Mouse (Mus musculus): ENCODE results near the gene Gm47969. TPM values are rescaled to one million over a fixed set of nuclear protein-coding genes. Genes with fewer than 3 reads are reported as not detected.

The Gm47969 gene
- total and polyA plus RNA-seq, 3 experiments, result not detected

DNA sequence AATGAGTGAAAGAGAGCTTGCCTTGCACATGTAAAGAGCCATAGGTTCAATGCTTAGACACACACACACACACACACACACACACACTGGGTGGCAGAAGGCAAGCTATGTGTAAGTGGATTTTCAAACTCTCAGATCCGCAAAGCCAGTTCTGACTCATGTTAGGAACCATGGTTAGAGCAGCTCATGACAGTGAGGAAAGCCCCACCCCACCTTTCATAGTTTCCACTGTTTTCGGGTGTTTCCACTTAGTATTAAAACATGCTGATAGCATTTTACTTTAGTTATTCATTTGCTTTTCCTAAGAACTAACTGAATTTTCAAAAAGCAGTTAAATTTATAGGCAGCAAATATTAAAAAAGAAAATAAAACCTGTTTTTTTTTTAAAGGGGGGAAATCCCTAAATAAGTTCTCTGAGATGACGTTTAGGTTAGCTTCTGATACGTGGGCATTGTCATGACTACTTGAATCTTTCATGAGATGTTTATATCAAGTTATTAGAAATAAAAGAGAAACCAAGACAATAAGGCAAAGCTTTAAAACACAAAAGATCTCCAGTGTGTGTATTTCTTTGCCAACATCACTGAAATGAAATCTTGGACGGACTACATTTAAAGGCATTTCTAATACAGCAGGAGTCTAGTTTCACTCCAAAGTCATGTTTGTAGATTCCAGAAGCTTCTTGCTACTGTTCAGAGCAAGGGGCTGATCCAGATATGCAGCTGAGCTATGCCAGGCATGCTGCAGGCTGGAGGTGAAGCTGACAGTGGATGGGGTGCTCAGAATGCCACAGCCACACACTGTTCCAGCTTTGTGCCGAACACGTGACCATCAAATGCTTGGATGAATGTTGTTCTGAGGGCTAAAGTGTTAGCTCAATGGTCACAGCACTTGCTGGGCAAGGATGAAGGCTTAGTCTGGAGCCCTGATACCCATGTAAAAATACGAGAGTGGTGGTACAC lies 38.2 kb upstream of the Gm47969 start:
- Histone ChIP-seq H3K9me3 (replicated peaks; ENCODE audit: insufficient read depth, low read length) (no peaks in the 10 kb centered on the region), H3K9ac (ENCODE audit: control insufficient read depth, low read depth, low read length, poor library complexity, severe bottlenecking) (no peak overlapping the region), H3K27ac (ENCODE audit: control insufficient read depth, low read depth, low read length) (no peak overlapping the region), H3K36me3 (ENCODE audit: control insufficient read depth in 1 of 2, insufficient read depth in 2 of 2, low read length in 2 of 2) (no peaks in the 10 kb centered on the region), H3K79me2 (ENCODE audit: control insufficient read depth, insufficient read depth, low read length, poor library complexity) (no peaks in the 10 kb centered on the region), H3K4me1 (ENCODE audit: control insufficient read depth in 1 of 2, insufficient read depth in 2 of 2, low read length in 2 of 2) (no peaks in the 10 kb centered on the region), H3K27me3 (ENCODE audit: control insufficient read depth in 1 of 2, insufficient read depth in 2 of 2, low read length in 2 of 2) (no peaks in the 10 kb centered on the region), H3K4me3 (ENCODE audit: control insufficient read depth in 1 of 2, insufficient read depth in 1 of 2, low read depth in 2 of 2, low read length in 2 of 2) (no peak overlapping the region)
- no peak for TF ChIP-seq MYB (IDR thresholded peaks at IDR 0.05; ENCODE audit: low read depth, low read length)
- no peak for TF ChIP-seq USF1 (IDR thresholded peaks at IDR 0.05; ENCODE audit: low read depth, low read length)
- no peak for TF ChIP-seq NRF1 (IDR thresholded peaks at IDR 0.05; ENCODE audit: insufficient read depth, low read depth, low read length, poor library complexity, severe bottlenecking)
- TF ChIP-seq EP300 (IDR thresholded peaks at IDR 0.05; ENCODE audit: low read depth in 1 of 2, low read length in 2 of 2), result no peak
- TF ChIP-seq POLR2AphosphoS2 (IDR thresholded peaks at IDR 0.05; ENCODE audit: low read length), result no peak
- TF ChIP-seq RAD21 (IDR thresholded peaks at IDR 0.05; ENCODE audit: low read depth, low read length), result no peak
- no peak for TF ChIP-seq ZKSCAN1 (IDR thresholded peaks at IDR 0.05; ENCODE audit: low read depth, low read length)
- TF ChIP-seq CHD2 (IDR thresholded peaks at IDR 0.05; ENCODE audit: low read length), result no peak
- TF ChIP-seq ZC3H11A (IDR thresholded peaks at IDR 0.05; ENCODE audit: low read depth, low read length), result no peak
- no peak for TF ChIP-seq ELF1 (IDR thresholded peaks at IDR 0.05; ENCODE audit: low read depth, low read length)
- TF ChIP-seq KAT2A (conservative IDR thresholded peaks at IDR 0.05; ENCODE audit: low read depth, low read length), result no peak
- TF ChIP-seq RCOR1 (IDR thresholded peaks at IDR 0.05; ENCODE audit: low read depth, low read length), result no peak
- TF ChIP-seq MAZ (IDR thresholded peaks at IDR 0.05; ENCODE audit: low read depth, low read length), result no peak
- no peak for TF ChIP-seq BHLHE40 (IDR thresholded peaks at IDR 0.05; ENCODE audit: borderline replicate concordance, low read depth, low read length)
- TF ChIP-seq E2F4 (IDR thresholded peaks at IDR 0.05; ENCODE audit: borderline replicate concordance, low read depth, low read length), result no peak
- no peak for TF ChIP-seq MEF2A (IDR thresholded peaks at IDR 0.05; ENCODE audit: extremely low read depth, insufficient replicate concordance, low read depth, low read length, poor library complexity, severe bottlenecking)
- TF ChIP-seq POLR2A (IDR thresholded peaks at IDR 0.05; ENCODE audit: control insufficient read depth in 1 of 2, insufficient read depth in 1 of 2, low read depth in 1 of 2, low read length in 2 of 2, poor library complexity in 1 of 2), result no peak
- TF ChIP-seq JUND (IDR thresholded peaks at IDR 0.05; ENCODE audit: low read depth, low read length), result no peak
- no peak for DNase-seq (ENCODE audit: low read depth, low spot score)

DNA sequence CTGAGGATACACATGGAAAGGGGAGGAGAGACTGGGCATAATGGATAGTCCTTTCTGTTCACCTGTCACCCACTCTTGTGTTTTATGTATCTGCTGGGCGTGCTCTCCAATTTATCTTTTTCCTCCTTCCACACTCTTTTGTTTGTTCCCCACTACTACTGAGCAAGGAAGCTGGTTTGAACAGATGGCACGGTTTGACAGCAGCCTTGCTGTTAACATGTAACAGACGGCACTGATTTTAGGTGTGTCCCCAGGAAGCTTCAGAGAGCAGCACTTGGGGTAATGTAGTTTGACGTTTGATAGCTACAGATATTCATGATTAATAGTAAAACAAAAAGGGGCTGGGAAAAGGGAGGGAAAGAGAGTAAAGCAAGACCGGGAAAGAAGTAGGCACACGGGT lies 37.3 kb upstream of the Gm47969 start:
- no peaks in the 10 kb centered on the region for H3K79me2 ChIP-seq (ENCODE audit: control insufficient read depth, insufficient read depth, low read length, poor library complexity)
- no peaks in the 10 kb centered on the region for H3K36me3 ChIP-seq (ENCODE audit: control insufficient read depth in 1 of 2, insufficient read depth in 2 of 2, low read length in 2 of 2)
- H3K27ac ChIP-seq (ENCODE audit: control insufficient read depth, low read depth, low read length), result no peak overlapping the region
- H3K4me3 ChIP-seq (ENCODE audit: control insufficient read depth in 1 of 2, insufficient read depth in 1 of 2, low read depth in 2 of 2, low read length in 2 of 2), result no peak overlapping the region
- DNase-seq (ENCODE audit: low read depth, low spot score), result no peak
- no peaks in the 10 kb centered on the region for H3K9me3 ChIP-seq (replicated peaks; ENCODE audit: insufficient read depth, low read length)
- no peak for TF ChIP-seq JUND (IDR thresholded peaks at IDR 0.05; ENCODE audit: low read depth, low read length)
- TF ChIP-seq USF2 (IDR thresholded peaks at IDR 0.05; ENCODE audit: borderline replicate concordance in 1 of 2, insufficient read depth in 1 of 2, low read depth in 1 of 2, low read length in 2 of 2), result no peak
- no peak for TF ChIP-seq HCFC1 (IDR thresholded peaks at IDR 0.05; ENCODE audit: low read depth, low read length)
- no peak for TF ChIP-seq BHLHE40 (IDR thresholded peaks at IDR 0.05; ENCODE audit: borderline replicate concordance, low read depth, low read length)
- no peak for TF ChIP-seq MAZ (IDR thresholded peaks at IDR 0.05; ENCODE audit: low read depth, low read length)
- TF ChIP-seq GABPA (IDR thresholded peaks at IDR 0.05; ENCODE audit: low read depth, low read length), result no peak
- TF ChIP-seq E2F4 (IDR thresholded peaks at IDR 0.05; ENCODE audit: borderline replicate concordance, low read depth, low read length), result no peak
- TF ChIP-seq MAFK (IDR thresholded peaks at IDR 0.05; ENCODE audit: borderline replicate concordance, low read depth, low read length), result no peak
- H3K9ac ChIP-seq (ENCODE audit: control insufficient read depth, low read depth, low read length, poor library complexity, severe bottlenecking), result no peak overlapping the region
- no peaks in the 10 kb centered on the region for H3K27me3 ChIP-seq (ENCODE audit: control insufficient read depth in 1 of 2, insufficient read depth in 2 of 2, low read length in 2 of 2)
- H3K4me1 ChIP-seq (ENCODE audit: control insufficient read depth in 1 of 2, insufficient read depth in 2 of 2, low read length in 2 of 2), result no peaks in the 10 kb centered on the region
